Mouse (Mus musculus): ENCODE measurements around the gene Gm3646.

- TF ChIP-seq POLR2A (IDR thresholded peaks at IDR 0.05; ENCODE audit: borderline replicate concordance, extremely low read depth, low read depth, low read length), result no peak
- no peak for TF ChIP-seq CTCF (IDR thresholded peaks at IDR 0.05; ENCODE audit: insufficient read depth, low read length)
Observed at GRCm38 (mm10) chr1:39797496-39797895, 7.6 kb downstream of the Gm3646 start.
